Mouse (Mus musculus): Measurements from ENCODE around the gene Atl2. TPM values are rescaled to one million over a fixed set of nuclear protein-coding genes. Genes with fewer than 3 reads are reported as not detected.

The Atl2 gene
- total and polyA plus RNA-seq, 3 experiments, result 18.0 to 43.3 (median 37.1) TPM

DNA sequence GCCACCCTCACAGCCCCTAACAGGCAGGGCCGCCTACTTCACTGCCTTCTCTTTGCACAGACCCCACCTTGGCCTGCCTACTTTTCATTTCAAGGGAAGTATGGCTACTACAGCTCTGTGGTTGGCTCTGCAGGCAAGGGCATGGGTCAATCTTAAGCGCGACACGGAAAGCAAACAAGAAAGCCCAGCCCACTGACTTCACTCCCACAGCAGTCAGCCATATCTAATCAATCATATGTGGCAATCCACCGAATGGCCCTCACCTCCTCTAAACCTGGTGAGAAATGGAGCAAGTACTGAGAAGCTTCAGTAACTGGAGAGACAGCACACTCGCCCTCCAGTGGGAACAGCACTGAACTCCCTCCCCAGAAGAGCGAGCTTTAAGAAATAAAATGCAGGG lies 4.0 kb downstream of the Atl2 start:
- DNase-seq (ENCODE audit: extremely low read depth), result no peak
- peaks cover 68% of the 10 kb centered on the region for H3K79me2 ChIP-seq (replicated peaks; ENCODE audit: control insufficient read depth, extremely low read depth, insufficient read depth, poor library complexity, severe bottlenecking)
- H3K36me3 ChIP-seq (replicated peaks in 1 of 2; ENCODE audit: control insufficient read depth in 1 of 2, insufficient read depth in 1 of 2, low read length in 1 of 2), result peaks cover 0 to 24% of the 10 kb centered on the region in 2 experiments
- H3K27ac ChIP-seq (ENCODE audit: insufficient read depth, low read depth), result no peak overlapping the region
- H3K4me1 ChIP-seq (ENCODE audit: control insufficient read depth in 1 of 2, insufficient read depth in 2 of 2), result peaks cover 8 to 56% of the 10 kb centered on the region in 2 experiments
- in situ Hi-C loops (cut with MboI; ENCODE audit: low pct_ligation_motif_present, low pct_unique_long_range_greater_than_20kb, low sequenced_read_pairs), result loop anchor here (25.0 kb wide), 1 partner anchor 295 kb away; no protein-coding TSS in a partner anchor
- H3K4me3 ChIP-seq (replicated peaks in 1 of 3; ENCODE audit: low read depth in 2 of 3, low read length in 2 of 3, poor library complexity in 1 of 3), result no peak overlapping the region
- dilution Hi-C loops (cut with MboI; ENCODE audit: extremely low pct_ligation_motif_present, extremely low pct_unique_long_range_greater_than_20kb, low sequenced_read_pairs), result no loop called here
- no peak overlapping the region for H3K4me2 ChIP-seq (ENCODE audit: insufficient read depth, low read depth, poor library complexity, severe bottlenecking)
- no peak overlapping the region for H3K9ac ChIP-seq (ENCODE audit: insufficient read depth, low read depth)
- TF ChIP-seq MEF2A (IDR thresholded peaks at IDR 0.05; ENCODE audit: borderline replicate concordance, low read depth, low read length), result no peak
- 0 out of 4 replicates have a peak, but pooled peaks of 1 of the 2 experiments have one; percentile 4 for TF ChIP-seq CTCF (conservative IDR thresholded peaks at IDR 0.05 in 1 of 2, IDR thresholded peaks at IDR 0.05 in 1 of 2; ENCODE audit: low read depth in 2 of 2, low read length in 2 of 2)
- peaks cover 2% of the 10 kb centered on the region for H3K27me3 ChIP-seq (replicated peaks)
- no peaks in the 10 kb centered on the region for H3K9me3 ChIP-seq (replicated peaks; ENCODE audit: low read length)

DNA sequence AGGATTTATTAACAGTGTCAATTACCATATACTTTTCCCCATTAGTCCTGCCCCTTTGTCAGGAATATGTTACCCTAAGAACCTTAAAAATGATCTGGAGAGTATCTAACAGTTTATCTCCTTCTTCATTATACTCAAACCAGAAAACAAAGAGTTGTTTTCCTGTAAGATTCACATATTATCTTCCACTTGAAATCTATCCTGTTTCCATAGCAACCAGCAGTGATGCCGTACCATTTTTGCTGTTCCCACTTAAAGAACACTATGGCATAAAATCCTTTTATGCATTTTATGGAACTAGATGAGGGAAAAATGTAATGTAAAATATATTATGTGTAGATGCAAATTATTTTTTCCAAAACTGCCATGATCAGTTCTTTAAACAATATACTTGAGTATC lies 8.0 kb downstream of the Atl2 start:
- peaks cover 0 to 19% of the 10 kb centered on the region in 2 experiments for H3K36me3 ChIP-seq (replicated peaks in 1 of 2; ENCODE audit: control insufficient read depth in 1 of 2, insufficient read depth in 1 of 2, low read length in 1 of 2)
- H3K4me1 ChIP-seq (ENCODE audit: control insufficient read depth in 1 of 2, insufficient read depth in 2 of 2), result peaks cover 11 to 38% of the 10 kb centered on the region in 2 experiments
- H3K9ac ChIP-seq (ENCODE audit: insufficient read depth, low read depth), result no peak overlapping the region
- no peak overlapping the region for H3K27ac ChIP-seq (ENCODE audit: insufficient read depth, low read depth)
- no peak overlapping the region for H3K4me2 ChIP-seq (ENCODE audit: insufficient read depth, low read depth, poor library complexity, severe bottlenecking)
- DNase-seq (ENCODE audit: extremely low read depth), result no peak
- H3K27me3 ChIP-seq (replicated peaks), result no peaks in the 10 kb centered on the region
- no peak overlapping the region for H3K4me3 ChIP-seq (replicated peaks in 1 of 3; ENCODE audit: low read depth in 2 of 3, low read length in 2 of 3, poor library complexity in 1 of 3)
- no peak for TF ChIP-seq CHD2 (IDR thresholded peaks at IDR 0.05; ENCODE audit: low read length)
- no peak for TF ChIP-seq USF2 (conservative IDR thresholded peaks at IDR 0.05; ENCODE audit: low read depth, low read length)
- no peaks in the 10 kb centered on the region for H3K9me3 ChIP-seq (replicated peaks; ENCODE audit: low read length)
- dilution Hi-C loops (cut with MboI; ENCODE audit: extremely low pct_ligation_motif_present, extremely low pct_unique_long_range_greater_than_20kb, low sequenced_read_pairs) (no loop called here), in situ Hi-C loops (cut with MboI; ENCODE audit: low pct_ligation_motif_present, low pct_unique_long_range_greater_than_20kb, low sequenced_read_pairs) (loop anchor here (25.0 kb wide), 1 partner anchor 299 kb away; no protein-coding TSS in a partner anchor)
- H3K79me2 ChIP-seq (replicated peaks; ENCODE audit: control insufficient read depth, extremely low read depth, insufficient read depth, poor library complexity, severe bottlenecking), result peaks cover 62% of the 10 kb centered on the region

DNA sequence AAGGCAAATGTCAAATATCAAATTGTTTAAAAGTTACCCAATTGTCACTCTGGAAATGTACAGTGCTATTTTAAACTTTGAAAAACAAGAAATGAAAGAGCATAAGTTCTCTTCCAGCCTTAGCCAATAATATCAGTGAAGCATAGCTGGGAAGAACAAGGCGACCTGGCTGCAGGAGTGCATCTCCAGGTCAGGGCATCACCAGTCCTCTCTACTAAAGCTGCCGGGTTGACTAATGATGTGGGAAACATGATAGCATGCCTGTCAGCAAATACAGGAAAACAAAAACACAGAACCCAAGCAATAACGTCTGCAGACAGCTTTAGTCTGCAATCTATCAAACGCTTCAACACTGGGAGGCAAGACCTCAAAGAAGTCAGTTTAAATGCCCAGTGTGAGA lies 12.7 kb downstream of the Atl2 start:
- Histone ChIP-seq H3K4me1 (ENCODE audit: control insufficient read depth in 1 of 2, insufficient read depth in 2 of 2) (peaks cover 7 to 12% of the 10 kb centered on the region in 2 experiments; a peak in 3 of 4 replicates), H3K4me2 (ENCODE audit: insufficient read depth, low read depth, poor library complexity, severe bottlenecking) (no peak overlapping the region), H3K9me3 (replicated peaks; ENCODE audit: low read length) (no peaks in the 10 kb centered on the region), H3K9ac (ENCODE audit: insufficient read depth, low read depth) (no peak overlapping the region), H3K27me3 (replicated peaks) (no peaks in the 10 kb centered on the region), H3K79me2 (replicated peaks; ENCODE audit: control insufficient read depth, extremely low read depth, insufficient read depth, poor library complexity, severe bottlenecking) (peaks cover 51% of the 10 kb centered on the region), H3K4me3 (replicated peaks in 1 of 3; ENCODE audit: low read depth in 2 of 3, low read length in 2 of 3, poor library complexity in 1 of 3) (no peak overlapping the region), H3K27ac (ENCODE audit: insufficient read depth, low read depth) (no peak overlapping the region), H3K36me3 (replicated peaks in 1 of 2; ENCODE audit: control insufficient read depth in 1 of 2, insufficient read depth in 1 of 2, low read length in 1 of 2) (peaks cover 4 to 13% of the 10 kb centered on the region in 2 experiments)
- dilution Hi-C loops (cut with MboI; ENCODE audit: extremely low pct_ligation_motif_present, extremely low pct_unique_long_range_greater_than_20kb, low sequenced_read_pairs) (no loop called here), in situ Hi-C loops (cut with MboI; ENCODE audit: low pct_ligation_motif_present, low pct_unique_long_range_greater_than_20kb, low sequenced_read_pairs) (loop anchor here (25.0 kb wide), 1 partner anchor 304 kb away; no protein-coding TSS in a partner anchor)
- TF ChIP-seq RCOR1 (conservative IDR thresholded peaks at IDR 0.05; ENCODE audit: low read depth, low read length) (no peak), GABPA (IDR thresholded peaks at IDR 0.05; ENCODE audit: insufficient replicate concordance, low read depth, low read length) (no peak), POLR2A (IDR thresholded peaks at IDR 0.05; ENCODE audit: low read depth, low read length) (no peak), HCFC1 (IDR thresholded peaks at IDR 0.05; ENCODE audit: low read depth, low read length) (no peak), ZKSCAN1 (IDR thresholded peaks at IDR 0.05; ENCODE audit: borderline replicate concordance, low read depth, low read length) (no peak), BHLHE40 (IDR thresholded peaks at IDR 0.05; ENCODE audit: low read depth, low read length) (no peak), EP300 (IDR thresholded peaks at IDR 0.05; ENCODE audit: low read length) (no peak), ZNF384 (IDR thresholded peaks at IDR 0.05; ENCODE audit: low read depth, low read length) (no peak), CHD1 (IDR thresholded peaks at IDR 0.05; ENCODE audit: low read depth, low read length) (no peak), TBP (conservative IDR thresholded peaks at IDR 0.05; ENCODE audit: low read depth, low read length) (no peak), ELF1 (IDR thresholded peaks at IDR 0.05; ENCODE audit: low read depth, low read length) (no peak), USF1 (IDR thresholded peaks at IDR 0.05; ENCODE audit: low read depth, low read length) (no peak), CHD2 (IDR thresholded peaks at IDR 0.05; ENCODE audit: low read length) (no peak), UBTF (IDR thresholded peaks at IDR 0.05; ENCODE audit: low read depth, low read length) (no peak), POLR2AphosphoS2 (IDR thresholded peaks at IDR 0.05; ENCODE audit: low read depth, low read length) (no peak), CTCF (conservative IDR thresholded peaks at IDR 0.05 in 1 of 2, IDR thresholded peaks at IDR 0.05 in 1 of 2; ENCODE audit: low read depth in 2 of 2, low read length in 2 of 2) (no peak), MEF2A (IDR thresholded peaks at IDR 0.05; ENCODE audit: borderline replicate concordance, low read depth, low read length) (no peak), IRF4 (IDR thresholded peaks at IDR 0.05; ENCODE audit: low read depth, low read length) (no peak), USF2 (conservative IDR thresholded peaks at IDR 0.05; ENCODE audit: low read depth, low read length) (no peak), E2F4 (IDR thresholded peaks at IDR 0.05; ENCODE audit: insufficient replicate concordance, low read depth, low read length) (no peak)
- DNase-seq (ENCODE audit: extremely low read depth), result no peak

Data from CH12.LX (cell line).